Mouse (Mus musculus) MEL (cell line): ENCODE measurements around the gene Jmjd7.

Experiments
- CTCF ChIP-seq, 3 experiments: IDR thresholded peaks in 2 of 3; conservative IDR thresholded peaks in 1 of 3; 2 replicates each; pipeline ENCODE4 v1.5.1; 2011 to 2012; ENCODE audit warnings: low read length in 3 of 3, low read depth in 2 of 3, mild to moderate bottlenecking in 2 of 3, improper control_type of control experiment in 1 of 3, inconsistent platforms in 1 of 3, mixed read lengths in 1 of 3, moderate library complexity in 1 of 3; ENCODE audit not compliant: control insufficient read depth in 1 of 3, insufficient read depth in 1 of 3, poor library complexity in 1 of 3, severe bottlenecking in 1 of 3
- KAT2A ChIP-seq: conservative IDR thresholded peaks from 2 replicates; pipeline ENCODE4 v1.6.1; 2012; ENCODE audit warnings: low read depth, low read length, improper control_type of control experiment, inconsistent platforms
- MAX ChIP-seq: IDR thresholded peaks from 2 replicates; pipeline ENCODE4 v1.6.1; 2011; ENCODE audit warnings: low read length, improper control_type of control experiment
- RAD21 ChIP-seq: IDR thresholded peaks from 2 replicates; pipeline ENCODE4 v1.6.1; 2011; ENCODE audit warnings: mild to moderate bottlenecking, low read depth, low read length, improper control_type of control experiment
- USF2 ChIP-seq, 2 experiments: IDR thresholded peaks; 2 replicates each; pipeline ENCODE4 v1.6.1; 2011 to 2012; ENCODE audit warnings: improper control_type of control experiment in 2 of 2, low read length in 2 of 2, borderline replicate concordance in 1 of 2, inconsistent platforms in 1 of 2, low read depth in 1 of 2, mild to moderate bottlenecking in 1 of 2; ENCODE audit not compliant: insufficient read depth in 1 of 2
- ZMIZ1 ChIP-seq: IDR thresholded peaks from 2 replicates; pipeline ENCODE4 v1.6.1; 2012; ENCODE audit warnings: low read depth, mild to moderate bottlenecking, inconsistent platforms, low read length, improper control_type of control experiment, moderate library complexity

GRCm38 (mm10) chr2:120068555-120069465 is 41.5 kb downstream of the Jmjd7 start:
- no peak for TF ChIP-seq USF2 (IDR thresholded peaks at IDR 0.05; ENCODE audit: borderline replicate concordance in 1 of 2, insufficient read depth in 1 of 2, low read depth in 1 of 2, low read length in 2 of 2)
- peak; percentile 63 for TF ChIP-seq RAD21
- TF ChIP-seq CTCF (IDR thresholded peaks at IDR 0.05 in 2 of 3, conservative IDR thresholded peaks at IDR 0.05 in 1 of 3; ENCODE audit: control insufficient read depth in 1 of 3, insufficient read depth in 1 of 3, low read depth in 2 of 3, low read length in 3 of 3, poor library complexity in 1 of 3, severe bottlenecking in 1 of 3): peak; percentile 57 to 73 (median 70)
- TF ChIP-seq KAT2A: no peak
- no peak for TF ChIP-seq ZMIZ1
- TF ChIP-seq MAX: no peak
